Mouse (Mus musculus) neutrophil, adult 5-6 weeks (primary cell): ENCODE data around the gene Arid4b. TPM values are rescaled to one million over a fixed set of nuclear protein-coding genes. Genes with fewer than 3 reads are reported as not detected.
"Not testable (repeated sequence)": the region's sequence is repeated elsewhere in the genome, so short reads cannot be mapped to it uniquely, and the experiment has no call there.

Experiments
- ATAC-seq: fragments of 151-379, 151-347 bp; 2 replicates; pipeline ENCODE4 v1.8.0; 2017; ENCODE audit warnings: mild to moderate bottlenecking, moderate TSS enrichment; ENCODE audit not compliant: insufficient number of reproducible peaks, poor library complexity, low FRiP score, severe bottlenecking; ENCODE audit errors: extremely low read depth
- total RNA-seq: library from RNA; stranded (forward); fragments of 200-1000 nt; gene quantifications from 2 replicates; pipeline ENCODE4 v1.2.3, GENCODE M21; 2017

Gene Arid4b
- total RNA-seq = 162 and 163 TPM in 2 replicates

DNA sequence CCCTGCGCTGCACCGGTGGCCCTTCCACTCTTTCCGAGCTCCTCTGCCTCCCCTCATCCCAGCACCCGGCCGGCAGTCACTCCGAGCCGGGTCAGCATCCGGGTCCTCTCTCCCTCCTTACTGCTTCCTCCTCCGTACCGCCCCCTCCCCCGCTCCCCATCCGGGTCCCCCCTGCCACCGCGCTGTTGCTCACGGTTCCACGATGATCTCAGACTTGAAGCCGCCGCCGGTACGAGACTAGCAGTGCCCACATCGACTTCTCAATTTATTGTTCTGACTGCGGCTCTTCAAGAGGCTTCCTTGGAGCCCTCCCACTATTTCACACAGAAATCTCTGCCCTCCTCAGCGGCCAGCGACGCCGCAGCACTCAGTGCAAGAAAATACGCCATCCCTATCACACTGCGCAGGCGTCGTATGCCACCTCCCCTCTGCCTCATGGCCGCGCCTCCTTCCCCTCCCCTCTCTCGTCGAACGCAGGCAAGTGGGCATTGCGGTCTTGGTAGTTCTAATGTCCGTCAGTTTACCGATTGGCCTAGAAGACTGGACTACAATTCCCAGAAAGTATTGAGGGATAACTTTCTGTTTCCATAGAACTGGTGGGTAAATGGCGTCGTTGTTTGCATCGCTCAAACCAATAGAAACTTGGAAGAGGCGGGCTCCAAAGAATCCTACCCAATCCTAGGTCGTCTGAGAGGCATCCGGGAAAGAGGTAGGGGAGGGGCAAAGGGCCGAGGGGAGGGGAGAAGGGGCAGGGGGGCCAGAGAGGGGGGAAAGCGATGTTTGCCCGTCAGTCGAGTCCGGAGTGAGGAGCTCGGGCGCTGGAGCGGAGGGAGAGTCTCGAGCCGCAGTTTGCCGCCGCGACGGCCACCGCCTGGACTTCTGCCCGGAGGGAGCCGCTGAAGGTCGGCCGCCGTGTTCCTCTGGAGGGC is at the start of gene Arid4b, which contains the start of gene Ggps1:
Arid4b (plus strand) TSS at position 220 of the 929 bp plus-strand sequence.
Ggps1 (minus strand) TSS at position 476 of the 929 bp plus-strand sequence.
- ATAC-seq = peak; percentile 93

DNA sequence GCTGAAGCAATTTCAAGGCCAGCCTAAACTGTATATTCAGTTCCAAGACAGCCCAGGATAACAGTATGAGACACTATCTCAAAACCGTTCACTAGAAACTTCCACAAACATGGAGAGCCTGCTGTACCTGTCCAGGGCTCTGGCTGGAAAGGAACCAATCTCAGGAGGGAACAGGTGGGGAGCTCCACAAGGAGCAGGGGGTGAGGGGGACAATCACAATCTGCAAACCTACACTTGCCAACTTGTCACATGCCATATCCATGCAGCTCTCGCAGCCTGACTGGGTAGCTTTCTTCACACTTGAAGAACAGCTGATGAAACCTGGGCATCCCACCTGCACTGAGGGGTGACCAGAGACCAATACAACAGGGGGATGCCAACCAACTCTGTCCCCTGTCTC is 49.0 kb upstream of the Arid4b start:
- ATAC-seq = no peak

DNA sequence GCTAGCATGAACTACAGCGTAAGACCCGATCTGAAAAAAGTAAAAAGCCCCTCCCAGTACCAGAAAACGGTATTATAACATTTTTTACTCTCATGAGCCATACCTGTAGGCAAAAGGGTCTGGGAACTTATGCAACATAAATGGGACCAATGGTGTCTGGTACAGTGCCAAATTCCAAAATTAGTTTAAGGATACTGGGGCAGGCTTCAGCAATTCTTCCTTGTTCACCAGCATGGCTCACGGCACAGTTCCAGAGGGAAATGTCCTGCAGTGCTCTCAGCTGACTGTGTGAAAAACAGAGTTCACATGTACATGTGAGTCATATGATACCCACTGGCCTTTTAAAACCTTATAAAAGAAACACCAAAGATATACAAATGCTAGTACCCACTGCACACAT is 48.5 kb upstream of the Arid4b start:
- ATAC-seq = no peak

DNA sequence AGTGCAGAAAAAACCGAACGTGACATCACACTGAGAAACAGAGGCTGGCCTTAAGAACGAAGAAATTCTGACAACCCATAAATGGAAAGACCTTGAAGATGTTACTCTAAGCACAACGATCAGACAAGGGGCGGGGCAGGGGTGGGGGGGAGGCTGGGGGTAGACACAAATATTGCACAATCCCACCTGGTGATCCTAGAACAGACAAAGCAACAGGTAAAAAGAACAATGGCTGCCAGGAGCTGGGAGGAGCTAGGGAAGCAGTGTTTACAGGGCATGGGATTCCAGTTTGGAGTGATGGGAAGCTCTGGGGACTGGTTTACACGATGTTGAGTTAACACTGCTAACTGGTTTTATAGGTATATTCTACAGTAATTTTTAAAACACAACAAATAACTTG is 47.4 kb upstream of the Arid4b start:
- no peak for ATAC-seq

DNA sequence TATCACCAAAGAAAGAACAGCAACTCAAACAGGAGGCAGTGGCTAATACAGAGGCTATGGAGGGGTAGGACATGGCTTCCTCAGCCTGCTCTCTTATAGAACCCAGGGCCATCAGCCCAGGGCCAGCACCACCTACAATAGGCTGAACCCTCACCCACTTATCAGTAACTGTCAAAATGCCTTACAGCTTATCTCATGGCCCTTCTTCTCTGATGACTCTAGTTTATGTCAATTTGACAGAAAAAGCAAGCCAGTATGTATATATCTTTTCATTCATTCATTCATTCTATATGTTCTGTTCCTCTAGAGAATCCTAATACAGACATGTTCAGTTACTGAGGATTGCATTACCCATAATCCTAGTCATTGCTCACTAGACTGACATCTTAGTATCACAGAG is 44.7 kb upstream of the Arid4b start:
- no peak for ATAC-seq

DNA sequence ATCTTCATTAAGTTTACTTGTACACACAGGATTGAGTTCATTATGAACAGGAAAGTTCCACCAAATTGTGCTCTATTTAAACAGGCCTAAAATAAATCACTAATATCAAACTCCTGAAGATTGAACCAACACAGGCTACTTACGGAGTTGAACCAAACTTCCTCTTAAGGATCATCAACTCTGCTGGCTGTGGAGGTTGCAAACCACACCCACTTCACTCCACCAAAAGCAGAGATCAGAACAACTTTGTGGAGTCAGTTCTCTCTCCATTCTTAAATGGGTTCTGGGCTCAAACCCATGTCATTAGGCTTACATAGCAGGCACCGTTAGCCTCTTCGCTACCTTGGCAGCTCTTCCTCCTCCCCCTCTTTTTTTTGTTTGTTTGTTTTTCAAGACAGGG is 44.2 kb upstream of the Arid4b start:
- no peak for ATAC-seq

DNA sequence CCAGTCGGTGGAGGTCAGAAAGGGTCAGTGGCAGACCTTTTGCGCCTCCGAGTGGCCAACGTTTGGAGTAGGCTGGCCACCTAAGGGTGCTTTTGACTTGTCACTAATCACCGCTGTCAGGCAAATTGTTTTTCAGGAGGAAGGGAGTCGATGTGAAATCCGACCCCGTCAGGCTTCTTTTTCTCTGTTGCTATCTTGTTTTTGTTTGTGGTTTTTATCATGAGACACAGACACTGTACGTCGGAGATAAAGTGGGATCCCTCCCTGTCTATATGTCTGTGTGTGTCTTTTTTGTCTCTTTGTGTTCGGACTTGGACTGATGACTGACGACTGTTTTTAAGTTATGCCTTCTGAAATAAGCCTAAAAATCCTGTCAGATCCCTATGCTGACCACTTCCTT is 41.6 kb upstream of the Arid4b start:
- ATAC-seq = not testable (repeated sequence)

DNA sequence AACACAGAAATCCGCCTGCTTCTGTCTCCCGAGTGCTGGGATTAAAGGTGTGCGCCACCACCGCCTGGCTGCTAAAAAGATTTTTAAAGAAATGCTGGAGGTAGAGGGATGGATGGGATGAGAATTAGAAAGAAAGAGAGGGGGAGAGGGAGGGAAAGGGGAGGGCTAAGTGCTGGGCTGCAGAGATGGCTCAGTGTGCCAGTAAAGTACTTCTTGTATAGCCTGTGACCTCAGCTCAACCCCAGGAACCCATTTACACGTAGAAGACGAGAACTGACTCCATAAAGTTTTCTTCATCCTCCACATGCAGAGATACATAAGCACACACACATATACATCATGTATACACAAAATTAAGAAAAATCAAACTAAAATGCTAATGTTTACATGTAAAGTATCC is 37.5 kb upstream of the Arid4b start:
- no peak for ATAC-seq

DNA sequence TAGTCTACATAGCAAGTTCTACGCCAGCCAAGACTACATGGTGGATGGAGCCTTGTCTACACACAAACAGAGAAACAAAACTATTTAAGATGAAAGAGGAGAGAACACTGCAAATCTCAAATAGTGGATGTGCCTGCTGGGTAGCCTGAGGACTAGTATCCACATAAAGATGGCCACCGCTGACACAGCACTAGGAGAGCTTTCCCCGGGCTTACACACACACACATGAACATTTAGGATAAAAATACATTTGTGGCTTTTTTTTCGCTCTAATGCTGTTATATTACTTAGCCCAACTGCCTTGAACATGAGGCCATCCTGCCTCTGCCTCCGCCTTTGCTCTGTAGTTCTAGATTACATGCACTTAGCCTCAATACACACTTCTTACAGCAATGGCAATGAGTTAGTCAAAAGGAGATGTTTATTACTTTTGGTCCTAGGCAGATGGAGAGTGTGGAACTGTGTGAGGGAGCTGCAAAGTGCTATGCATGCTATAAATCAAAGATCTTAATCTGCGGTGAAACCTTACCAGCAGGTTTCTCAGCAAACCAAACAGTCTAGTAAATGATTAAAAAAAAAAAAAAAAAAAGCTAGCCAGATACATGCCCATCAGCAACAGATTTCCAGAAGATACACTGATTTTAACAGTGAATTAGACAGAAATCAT is 36.7 kb upstream of the Arid4b start:
- ATAC-seq = no peak

DNA sequence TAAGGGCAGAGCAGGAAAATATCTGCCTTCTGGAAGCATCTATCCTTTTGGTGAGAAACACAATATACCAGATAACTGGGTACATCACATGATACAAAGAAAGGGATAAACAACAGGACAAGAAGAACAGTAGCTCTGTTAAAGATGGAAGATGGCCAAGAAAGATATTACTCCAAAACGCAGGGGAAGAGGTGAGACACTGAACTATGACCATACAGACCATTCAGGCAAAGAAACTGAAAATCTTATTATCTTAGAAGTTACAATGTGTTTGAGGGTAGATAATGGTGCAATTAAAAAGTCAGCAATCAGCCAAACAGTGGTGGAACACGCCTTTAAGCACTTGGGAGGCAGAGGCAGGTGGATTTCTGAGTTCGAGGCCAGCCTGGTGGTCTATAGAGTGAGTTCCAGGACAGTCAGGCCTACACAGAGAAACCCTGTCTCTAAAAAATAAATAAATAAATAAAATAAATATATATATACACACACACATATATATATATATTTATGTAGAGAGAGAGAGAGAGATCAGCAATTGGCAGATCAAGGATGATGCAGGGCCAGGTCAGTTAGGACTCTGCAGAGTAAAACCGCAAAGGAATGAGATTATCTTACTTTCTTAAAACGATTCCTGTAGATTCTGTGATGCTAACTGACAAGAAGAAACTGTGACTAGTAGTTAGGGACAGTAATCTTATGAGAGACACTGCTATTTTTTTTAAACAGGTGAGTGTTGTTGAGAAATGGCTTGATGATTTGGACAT is 29.5 kb upstream of the Arid4b start:
- ATAC-seq = no peak

DNA sequence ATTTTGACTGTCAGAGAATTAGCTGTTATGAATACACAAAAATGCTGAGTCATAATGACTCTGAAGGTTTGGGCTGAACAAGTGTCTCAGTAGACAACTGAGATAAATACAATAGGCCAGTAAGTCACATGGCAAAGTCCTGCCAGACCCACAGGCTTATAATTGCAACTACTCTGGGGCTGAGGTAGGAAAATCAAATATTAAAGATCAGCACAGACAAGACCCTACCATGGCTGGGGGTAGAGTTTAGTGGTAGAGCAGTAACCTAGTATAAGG is 29.0 kb upstream of the Arid4b start:
- no peak for ATAC-seq

DNA sequence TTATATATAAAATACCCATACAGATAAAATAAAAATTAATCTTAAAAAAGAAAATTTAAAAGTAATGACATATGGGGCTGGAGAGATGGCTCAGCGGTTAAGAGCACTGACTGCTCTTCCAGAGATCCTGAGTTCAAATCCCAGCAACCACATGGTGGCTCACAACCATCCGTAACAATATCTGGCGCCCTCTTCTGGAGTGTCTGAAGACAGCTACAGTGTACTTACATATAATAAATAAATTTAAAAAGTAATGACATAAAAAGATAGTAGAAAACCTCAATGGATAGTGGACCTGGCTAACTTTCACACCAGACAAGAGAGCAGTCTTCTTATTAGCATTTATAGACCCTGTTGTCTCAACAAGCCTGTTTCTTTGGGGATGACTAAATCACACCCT is 27.7 kb upstream of the Arid4b start:
- not testable (repeated sequence) for ATAC-seq

DNA sequence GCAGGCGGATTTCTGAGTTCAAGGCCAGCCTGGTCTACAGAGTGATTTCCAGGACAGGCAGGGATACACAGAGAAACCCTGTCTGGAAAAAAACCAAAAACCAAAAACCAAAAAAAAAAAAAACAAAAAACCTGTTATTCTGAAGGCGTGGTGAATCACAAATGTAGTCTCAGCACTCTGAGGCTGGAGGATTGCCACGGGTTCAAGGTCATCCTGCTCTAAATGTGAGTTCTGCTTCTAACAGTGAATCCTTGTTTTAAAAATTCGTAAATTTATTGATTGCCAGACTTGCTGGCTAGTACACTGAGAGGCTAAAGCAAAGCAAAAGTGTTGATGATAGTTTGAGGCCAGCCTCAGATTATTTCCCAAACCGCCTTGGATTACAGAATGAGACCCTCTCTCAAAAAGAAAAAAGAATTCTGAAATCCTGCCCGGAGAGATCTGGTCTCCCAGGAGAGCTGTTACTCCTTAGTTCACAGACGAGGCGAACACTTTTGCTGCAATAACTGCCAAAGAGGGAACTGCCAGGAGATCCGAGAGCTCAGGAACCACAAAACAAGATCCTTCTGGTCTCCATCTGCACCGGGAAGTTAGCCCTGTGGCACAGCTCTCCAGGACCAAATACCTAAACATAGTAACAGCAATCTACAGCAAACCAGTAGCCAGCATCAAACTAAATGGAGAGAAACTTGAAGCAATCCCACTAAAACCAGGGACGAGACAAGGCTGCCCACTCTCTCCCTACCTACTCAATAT is 27.0 kb upstream of the Arid4b start:
- ATAC-seq = no peak

DNA sequence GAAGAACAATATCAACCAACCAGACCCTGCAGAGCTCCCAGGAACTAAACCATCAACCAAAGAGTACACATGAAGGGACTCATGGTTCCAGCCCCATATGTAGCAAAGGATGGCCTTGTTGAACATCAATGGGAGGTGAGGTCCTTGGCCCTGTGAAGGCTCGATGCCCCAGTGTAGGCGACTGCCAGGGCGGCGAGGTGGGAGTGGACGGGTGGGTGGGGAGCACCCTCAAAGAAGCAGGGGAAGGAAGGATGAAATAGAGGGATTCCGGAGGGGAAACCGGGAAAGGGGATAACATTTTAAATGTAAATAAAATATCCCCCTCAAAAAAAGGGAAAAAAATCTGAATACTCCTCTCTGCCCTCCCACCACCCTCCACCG is 24.1 kb upstream of the Arid4b start:
- no peak for ATAC-seq

DNA sequence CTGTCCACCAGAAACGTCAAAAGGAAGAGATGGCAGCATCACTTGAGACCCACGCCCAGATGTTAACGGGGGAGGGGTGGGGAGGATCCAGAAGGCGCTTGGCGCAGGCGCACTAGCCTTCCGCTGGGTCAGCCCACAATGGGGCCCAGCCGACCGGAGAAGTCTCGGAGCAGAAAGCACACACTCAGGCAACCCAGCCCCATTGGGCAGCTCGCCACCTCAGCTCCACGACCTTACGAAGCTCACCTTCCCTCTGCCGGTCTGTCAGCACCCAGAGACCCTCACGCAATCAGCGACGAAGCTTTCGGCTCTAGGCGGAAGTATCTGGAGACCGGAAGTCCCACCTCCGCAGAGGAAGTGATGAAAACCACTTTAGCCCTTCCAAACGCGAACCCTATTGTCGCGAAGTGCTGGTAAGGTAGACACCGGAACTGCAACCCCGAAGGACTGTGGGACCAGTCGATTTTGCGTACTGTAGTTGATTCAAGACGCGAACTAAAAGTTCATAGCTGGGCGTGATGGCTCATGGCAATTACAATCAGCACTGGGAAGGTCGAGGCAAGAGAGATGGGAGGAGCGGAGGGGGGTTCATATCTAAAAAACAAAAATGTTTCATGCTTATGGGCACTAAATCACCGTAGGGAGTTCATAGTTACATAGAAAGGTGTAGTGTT is 23.6 kb upstream of the Arid4b start, which contains the start of gene Tbce:
Tbce (minus strand) TSS at position 347 of the 674 bp plus-strand sequence.
- ATAC-seq = peak; percentile 99

DNA sequence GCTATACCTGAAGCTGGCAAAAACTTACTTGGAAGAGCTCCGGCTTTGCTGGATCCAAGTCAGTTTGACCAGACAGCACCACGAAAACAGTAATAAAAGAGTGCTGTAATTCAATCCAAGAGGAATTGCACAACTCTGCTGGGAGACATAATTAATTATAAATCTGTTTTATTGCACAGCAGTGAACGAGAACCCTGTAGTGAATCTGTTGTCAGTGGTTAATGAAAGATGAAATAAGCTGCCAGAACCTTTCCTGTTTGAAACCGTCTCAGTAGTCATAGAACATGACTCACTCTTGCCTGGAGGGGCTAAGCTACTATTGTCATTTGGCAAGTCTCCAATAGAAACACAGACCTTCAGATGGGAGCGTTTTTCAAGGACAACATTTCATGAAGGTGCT is 22.8 kb upstream of the Arid4b start:
- ATAC-seq = no peak

DNA sequence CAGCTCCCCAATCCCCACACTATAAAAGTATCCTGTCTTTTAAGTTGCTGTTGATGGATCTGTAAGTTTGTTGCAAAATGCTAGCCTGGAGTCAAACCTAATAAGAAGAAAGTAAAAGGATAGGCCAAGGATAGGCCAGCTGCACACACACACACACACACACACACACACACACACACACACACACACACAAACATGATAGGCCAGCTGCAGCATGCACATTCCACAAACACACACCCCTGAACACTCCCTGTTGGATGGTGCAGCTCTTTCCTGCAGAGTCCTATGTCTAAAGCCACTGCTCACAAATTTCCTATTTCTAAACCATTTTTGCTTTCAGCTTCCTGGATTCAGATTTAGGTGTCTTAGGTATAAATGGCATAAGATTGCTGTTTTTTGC is 19.2 kb upstream of the Arid4b start:
- ATAC-seq = no peak

DNA sequence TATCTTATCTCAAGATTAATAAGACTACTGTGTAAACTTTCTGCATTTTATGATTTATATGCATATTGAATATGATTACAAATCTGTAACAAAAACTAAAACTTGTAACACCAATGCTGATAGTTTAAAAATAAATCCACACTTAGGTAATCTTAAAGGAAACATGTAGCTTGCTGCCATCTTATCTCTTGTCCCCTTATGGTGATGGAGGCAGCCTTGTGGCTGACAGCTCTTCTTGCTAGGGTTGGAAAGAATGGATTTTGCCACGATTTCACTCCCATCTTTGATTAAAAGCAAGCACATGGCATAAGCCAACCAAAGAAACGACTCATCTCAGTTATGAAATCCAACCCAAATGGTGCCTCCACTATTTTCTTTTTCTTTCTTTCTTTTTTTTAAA is 18.5 kb upstream of the Arid4b start:
- ATAC-seq = no peak

DNA sequence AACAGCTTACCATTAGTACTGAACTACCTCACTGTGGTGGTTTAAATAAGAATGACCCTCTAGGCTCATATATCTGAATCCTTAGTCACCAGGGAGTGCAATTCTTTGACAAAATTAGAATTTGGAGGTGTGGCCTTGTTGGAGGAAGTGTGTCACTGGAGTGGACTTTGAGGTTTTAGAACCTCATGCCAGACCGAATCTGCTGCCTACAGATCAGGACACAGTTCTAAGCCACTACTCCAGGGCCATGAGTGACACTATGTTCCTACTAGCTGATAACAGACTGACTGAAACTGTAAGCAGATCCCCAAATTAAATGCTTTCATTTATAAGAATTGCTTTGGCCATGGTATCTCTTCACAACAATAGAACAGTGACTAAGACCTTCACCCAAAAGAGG is 13.2 kb upstream of the Arid4b start:
- no peak for ATAC-seq
